Mouse (Mus musculus) liver, embryonic 14.5 days (tissue): Measurements from ENCODE around the gene Srsf6.

ENCODE experiments used
- CTCF ChIP-seq: IDR thresholded peaks from 2 replicates; pipeline ENCODE4 v1.5.1; 2016; ENCODE audit warnings: antibody characterized with exemption, low read depth, control low read depth
- EP300 ChIP-seq: IDR thresholded peaks from 2 replicates; pipeline ENCODE4 v1.6.1; 2016; ENCODE audit warnings: antibody characterized with exemption, low read depth

DNA sequence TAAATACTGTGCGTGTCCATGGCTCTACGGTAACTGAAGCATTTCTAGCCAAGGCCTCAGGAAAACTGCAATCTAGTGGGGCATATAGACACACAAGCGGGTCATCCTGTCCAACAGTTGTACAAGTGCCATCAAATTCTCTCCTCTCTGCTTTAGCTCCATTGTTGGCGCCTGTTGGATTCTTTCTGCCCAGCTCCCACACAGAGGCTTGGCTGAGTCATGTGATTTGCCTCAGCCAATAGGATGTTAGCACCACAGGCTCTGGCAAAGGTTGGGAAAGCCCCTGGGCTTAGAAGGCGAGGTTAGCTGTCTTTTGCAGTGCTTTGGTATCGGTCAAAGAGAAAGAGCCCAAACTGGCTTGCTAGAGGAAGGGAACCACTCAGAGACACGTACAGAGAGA, 42.1 kb upstream of the Srsf6 start:
- TF ChIP-seq EP300 (no peak), CTCF (no peak)
